Mouse (Mus musculus): Measurements from ENCODE around the gene Slc7a1. TPM values are rescaled to one million over a fixed set of nuclear protein-coding genes. Genes with fewer than 3 reads are reported as not detected.

Gene Slc7a1
- total and polyA plus RNA-seq, 3 experiments, result 20.5 to 78.3 (median 69.5) TPM

GRCm38 (mm10) chr5:148360922-148361758, 38.6 kb downstream of the Slc7a1 start:
- Histone ChIP-seq H3K9me3 (replicated peaks; ENCODE audit: low read length) (no peaks in the 10 kb centered on the region), H3K4me1 (ENCODE audit: control insufficient read depth in 1 of 2, insufficient read depth in 2 of 2) (peaks cover 15 to 47% of the 10 kb centered on the region in 2 experiments), H3K4me2 (ENCODE audit: insufficient read depth, low read depth, poor library complexity, severe bottlenecking) (peak overlapping the region; percentile 24; the same call in 1 of the 2 replicates), H3K27ac (ENCODE audit: insufficient read depth, low read depth) (peak overlapping the region; percentile 30; the same call in 1 of the 2 replicates), H3K79me2 (replicated peaks; ENCODE audit: control insufficient read depth, extremely low read depth, insufficient read depth, poor library complexity, severe bottlenecking) (peaks cover 89% of the 10 kb centered on the region), H3K4me3 (replicated peaks in 1 of 3; ENCODE audit: low read depth in 2 of 3, low read length in 2 of 3, poor library complexity in 1 of 3) (no peak overlapping the region), H3K9ac (ENCODE audit: insufficient read depth, low read depth) (no peak overlapping the region), H3K36me3 (replicated peaks in 1 of 2; ENCODE audit: control insufficient read depth in 1 of 2, insufficient read depth in 1 of 2, low read length in 1 of 2) (peaks cover 77 to 96% of the 10 kb centered on the region in 2 experiments), H3K27me3 (replicated peaks) (no peaks in the 10 kb centered on the region)
- in situ Hi-C loops (cut with MboI; ENCODE audit: low pct_ligation_motif_present, low pct_unique_long_range_greater_than_20kb, low sequenced_read_pairs) (no loop called here), dilution Hi-C loops (cut with MboI; ENCODE audit: extremely low pct_ligation_motif_present, extremely low pct_unique_long_range_greater_than_20kb, low sequenced_read_pairs) (no loop called here)
- peak; percentile 29 for DNase-seq (ENCODE audit: extremely low read depth)
- peak; percentile 75; the same call in 1 of the 2 replicates for TF ChIP-seq TCF12 (IDR thresholded peaks at IDR 0.05; ENCODE audit: low read depth, low read length)
- peak; percentile 93 for TF ChIP-seq MEF2A (IDR thresholded peaks at IDR 0.05; ENCODE audit: borderline replicate concordance, low read depth, low read length)
- peak; percentile 72 for TF ChIP-seq BHLHE40 (IDR thresholded peaks at IDR 0.05; ENCODE audit: low read depth, low read length)
- TF ChIP-seq MAX (IDR thresholded peaks at IDR 0.05; ENCODE audit: low read length), result peak; percentile 44; the same call in 1 of the 2 replicates
- peak; percentile 40; the same call in 1 of the 2 replicates for TF ChIP-seq ETS1 (conservative IDR thresholded peaks at IDR 0.05; ENCODE audit: low read depth, low read length)
- no peak for TF ChIP-seq UBTF (IDR thresholded peaks at IDR 0.05; ENCODE audit: low read depth, low read length)
- no peak for TF ChIP-seq POLR2AphosphoS2 (IDR thresholded peaks at IDR 0.05; ENCODE audit: low read depth, low read length)
- TF ChIP-seq MYC (IDR thresholded peaks at IDR 0.05; ENCODE audit: low read depth, low read length), result peak; percentile 63; the same call in 1 of the 2 replicates
- no peak for TF ChIP-seq CHD2 (IDR thresholded peaks at IDR 0.05; ENCODE audit: low read length)
- peak; percentile 62; the same call in 1 of the 2 replicates for TF ChIP-seq IRF4 (IDR thresholded peaks at IDR 0.05; ENCODE audit: low read depth, low read length)
- peak; percentile 73 for TF ChIP-seq EP300 (IDR thresholded peaks at IDR 0.05; ENCODE audit: low read length)
- no peak for TF ChIP-seq MXI1 (IDR thresholded peaks at IDR 0.05; ENCODE audit: low read depth, low read length)

DNA sequence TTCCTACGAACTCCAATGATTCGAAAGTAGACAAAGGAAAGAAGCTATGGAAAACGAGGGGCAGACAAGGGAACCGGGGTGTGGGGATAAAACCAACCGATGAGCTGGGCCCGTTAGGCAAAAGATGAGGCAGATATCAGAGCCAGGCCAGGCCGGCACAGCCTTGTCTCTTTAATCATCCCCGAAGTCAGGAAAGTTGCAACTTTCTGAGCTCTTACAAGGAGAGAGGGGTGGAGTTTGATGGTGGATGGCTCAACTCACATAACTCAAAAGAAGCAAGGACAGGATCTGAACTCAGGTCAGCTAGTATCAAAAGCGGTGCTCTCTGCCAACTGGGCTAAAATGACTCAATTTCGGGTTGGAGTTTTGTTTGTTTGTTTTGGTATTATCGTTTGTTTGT, 40.6 kb downstream of the Slc7a1 start:
- Histone ChIP-seq H3K9me3 (replicated peaks; ENCODE audit: low read length) (no peaks in the 10 kb centered on the region), H3K4me1 (ENCODE audit: control insufficient read depth in 1 of 2, insufficient read depth in 2 of 2) (peaks cover 15 to 39% of the 10 kb centered on the region in 2 experiments), H3K36me3 (replicated peaks in 1 of 2; ENCODE audit: control insufficient read depth in 1 of 2, insufficient read depth in 1 of 2, low read length in 1 of 2) (peaks cover 83 to 96% of the 10 kb centered on the region in 2 experiments), H3K27ac (ENCODE audit: insufficient read depth, low read depth) (no peak overlapping the region), H3K79me2 (replicated peaks; ENCODE audit: control insufficient read depth, extremely low read depth, insufficient read depth, poor library complexity, severe bottlenecking) (peaks cover 84% of the 10 kb centered on the region), H3K4me3 (replicated peaks in 1 of 3; ENCODE audit: low read depth in 2 of 3, low read length in 2 of 3, poor library complexity in 1 of 3) (no peak overlapping the region), H3K9ac (ENCODE audit: insufficient read depth, low read depth) (no peak overlapping the region), H3K27me3 (replicated peaks) (no peaks in the 10 kb centered on the region), H3K4me2 (ENCODE audit: insufficient read depth, low read depth, poor library complexity, severe bottlenecking) (no peak overlapping the region)
- no peak for TF ChIP-seq ELF1 (IDR thresholded peaks at IDR 0.05; ENCODE audit: low read depth, low read length)
- no peak for TF ChIP-seq MAZ (IDR thresholded peaks at IDR 0.05; ENCODE audit: low read depth, low read length)
- no peak for TF ChIP-seq CHD2 (IDR thresholded peaks at IDR 0.05; ENCODE audit: low read length)
- TF ChIP-seq POLR2A (IDR thresholded peaks at IDR 0.05; ENCODE audit: low read depth, low read length), result no peak
- no peak for TF ChIP-seq ZKSCAN1 (IDR thresholded peaks at IDR 0.05; ENCODE audit: borderline replicate concordance, low read depth, low read length)
- no peak for TF ChIP-seq E2F4 (IDR thresholded peaks at IDR 0.05; ENCODE audit: insufficient replicate concordance, low read depth, low read length)
- no peak for TF ChIP-seq ZMIZ1 (IDR thresholded peaks at IDR 0.05; ENCODE audit: low read depth, low read length)
- no peak for TF ChIP-seq MXI1 (IDR thresholded peaks at IDR 0.05; ENCODE audit: low read depth, low read length)
- no peak for TF ChIP-seq MYC (IDR thresholded peaks at IDR 0.05; ENCODE audit: low read depth, low read length)
- TF ChIP-seq MEF2A (IDR thresholded peaks at IDR 0.05; ENCODE audit: borderline replicate concordance, low read depth, low read length), result no peak
- TF ChIP-seq NELFE (IDR thresholded peaks at IDR 0.05; ENCODE audit: low read depth, low read length), result no peak
- no peak for TF ChIP-seq TCF12 (IDR thresholded peaks at IDR 0.05; ENCODE audit: low read depth, low read length)
- TF ChIP-seq IRF4 (IDR thresholded peaks at IDR 0.05; ENCODE audit: low read depth, low read length), result no peak
- no peak for TF ChIP-seq CTCF (conservative IDR thresholded peaks at IDR 0.05 in 1 of 2, IDR thresholded peaks at IDR 0.05 in 1 of 2; ENCODE audit: low read depth in 2 of 2, low read length in 2 of 2)
- DNase-seq (ENCODE audit: extremely low read depth), result no peak
- in situ Hi-C loops (cut with MboI; ENCODE audit: low pct_ligation_motif_present, low pct_unique_long_range_greater_than_20kb, low sequenced_read_pairs) (no loop called here), dilution Hi-C loops (cut with MboI; ENCODE audit: extremely low pct_ligation_motif_present, extremely low pct_unique_long_range_greater_than_20kb, low sequenced_read_pairs) (no loop called here)
